Mouse (Mus musculus) cerebellum, adult 2 months (tissue): ENCODE results near the gene Oscp1.

ENCODE experiments used
- CTCF ChIP-seq: fragments of 200-500 bp; IDR thresholded peaks from 2 replicates; pipeline ENCODE4 v1.5.1; 2011; ENCODE audit warnings: low read depth, mild to moderate bottlenecking, control low read depth, low read length, moderate library complexity, borderline replicate concordance; ENCODE audit not compliant: insufficient read depth
- POLR2A ChIP-seq: fragments of 200-500 bp; IDR thresholded peaks from 2 replicates; pipeline ENCODE4 v1.6.1; 2011; ENCODE audit warnings: low read length, control low read depth, borderline replicate concordance; ENCODE audit not compliant: insufficient read depth

DNA sequence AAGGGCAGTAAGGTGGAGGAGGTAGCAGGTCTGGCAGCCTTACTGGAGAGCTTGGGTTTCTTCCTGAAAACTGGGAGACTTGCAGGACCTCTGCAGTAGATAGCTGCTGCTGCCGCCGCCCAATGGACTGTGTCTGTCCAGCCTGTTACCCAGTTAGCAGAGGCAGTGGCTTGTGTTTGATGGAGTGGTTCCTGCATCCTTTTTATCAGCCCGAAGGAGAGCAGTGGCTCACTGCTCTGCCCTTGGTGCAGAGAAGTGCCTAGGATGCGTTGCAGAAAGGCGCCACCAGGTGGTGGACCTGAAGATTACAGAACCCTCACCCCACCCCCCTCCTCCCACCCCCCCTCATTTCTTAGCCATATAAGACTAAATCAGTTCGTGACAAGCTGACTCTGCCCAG is 55.6 kb downstream of the Oscp1 start:
- peak; percentile 73 for TF ChIP-seq CTCF
- TF ChIP-seq POLR2A, result 0 out of 2 replicates have a peak, but pooled peaks have one; percentile 23
